Mouse (Mus musculus) G1E (cell line): ENCODE measurements around the gene Mtcl1. TPM values are rescaled to one million over a fixed set of nuclear protein-coding genes. Genes with fewer than 3 reads are reported as not detected.
"Not testable (repeated sequence)": the region's sequence is repeated elsewhere in the genome, so short reads cannot be mapped to it uniquely, and the experiment has no call there.

Source experiments
- ATAC-seq: 2 replicates; pipeline ENCODE4 v1.8.0; 2016; ENCODE audit warnings: mild to moderate bottlenecking; ENCODE audit not compliant: insufficient number of reproducible peaks, poor library complexity, low FRiP score, severe bottlenecking; ENCODE audit errors: extremely low read depth
- DNase-seq: peaks from one replicate; pipeline ENCODE4 v3.0.0; 2012; ENCODE audit warnings: low spot score
- H3K27me3 ChIP-seq: 2 replicates; pipeline ENCODE4 v1.6.1; 2012; ENCODE audit warnings: mild to moderate bottlenecking, low read length, inconsistent platforms; ENCODE audit not compliant: insufficient read depth
- H3K36me3 ChIP-seq: replicated peaks from 2 replicates; pipeline ENCODE3; 2012; ENCODE audit warnings: mild to moderate bottlenecking, inconsistent platforms
- H3K4me1 ChIP-seq: 2 replicates; pipeline ENCODE4 v1.6.1; 2012; ENCODE audit warnings: low read depth, low read length, inconsistent platforms, mixed read lengths; ENCODE audit not compliant: insufficient read depth
- H3K4me3 ChIP-seq: 2 replicates; pipeline ENCODE4 v1.5.1; 2012; ENCODE audit warnings: low read depth, mild to moderate bottlenecking, inconsistent platforms, low read length, moderate library complexity, mixed read lengths
- H3K9me3 ChIP-seq: replicated peaks from 2 replicates; pipeline ENCODE4 v1.6.1; 2012; ENCODE audit warnings: inconsistent platforms
- CTCF ChIP-seq: IDR thresholded peaks from 2 replicates; pipeline ENCODE4 v1.5.1; 2012; ENCODE audit warnings: low read depth, low read length, inconsistent platforms, mixed read lengths
- GATA1 ChIP-seq: IDR thresholded peaks from 2 replicates; pipeline ENCODE4 v1.6.1; 2012; ENCODE audit warnings: borderline replicate concordance, low read length, inconsistent platforms, mixed read lengths
- GATA2 ChIP-seq: IDR thresholded peaks from 2 replicates; pipeline ENCODE4 v1.6.1; 2012; ENCODE audit warnings: low read depth, low read length, inconsistent platforms, borderline replicate concordance
- POLR2AphosphoS5 ChIP-seq: IDR thresholded peaks from 2 replicates; pipeline ENCODE4 v1.6.1; 2012; ENCODE audit warnings: low read depth, low read length, inconsistent platforms; ENCODE audit not compliant: insufficient replicate concordance
- TAL1 ChIP-seq: conservative IDR thresholded peaks from 2 replicates; pipeline ENCODE4 v1.6.1; 2012; ENCODE audit warnings: low read depth, low read length, inconsistent platforms, mixed read lengths
- polyA plus RNA-seq: library from polyadenylated mRNA; stranded (reverse); fragments of >175 nt; gene quantifications from 2 replicates; pipeline ENCODE4 v1.2.3, GENCODE M21; 2012
- total RNA-seq, 2 experiments: library from RNA; stranded (forward) in 1 of 2; stranded (reverse) in 1 of 2; fragments of 200-1000 nt in 1 of 2; fragments of >200 nt in 1 of 2; fragmentation: Nextera tagmentation in 1 of 2; gene quantifications; 2 replicates each; pipeline ENCODE4 v1.2.3; 2014 to 2017

Mtcl1 gene
- total and polyA plus RNA-seq, 3 experiments, result 0.11 TPM; not detected in 2

DNA sequence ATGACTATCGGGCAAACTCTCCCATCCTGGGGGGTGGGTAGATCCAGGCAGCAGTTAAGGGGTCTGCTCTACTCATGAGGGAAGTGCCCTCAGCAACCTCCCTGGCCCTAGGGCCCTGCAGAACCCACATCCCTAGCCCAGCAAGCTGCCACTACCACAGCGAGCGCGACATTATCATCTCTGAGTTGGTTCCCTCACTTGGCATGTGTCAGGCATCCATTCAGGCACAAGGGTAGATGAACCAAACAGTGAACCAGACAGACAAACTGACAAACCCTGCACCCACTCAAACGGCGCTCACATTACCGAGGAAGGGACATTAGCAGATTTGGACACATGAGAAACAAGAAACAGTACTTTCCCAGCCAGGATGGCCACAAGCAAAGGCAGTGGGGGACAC, 15.0 kb downstream of the Mtcl1 start:
- DNase-seq (no peak), ATAC-seq (no peak)
- Histone ChIP-seq H3K4me1 (no peaks in the 10 kb centered on the region), H3K4me3 (0 out of 2 replicates have a peak overlapping the region, but pooled peaks have one; percentile 23), H3K27me3 (no peaks in the 10 kb centered on the region), H3K36me3 (no peaks in the 10 kb centered on the region), H3K9me3 (peaks cover 55% of the 10 kb centered on the region)
- no peak for TF ChIP-seq TAL1
- no peak for TF ChIP-seq POLR2AphosphoS5
- TF ChIP-seq CTCF, result no peak
- TF ChIP-seq GATA2, result no peak
- TF ChIP-seq GATA1, result no peak

GRCm38 (mm10) chr17:66424601-66425000, 24.9 kb downstream of the Mtcl1 start:
- not testable (repeated sequence) for H3K27me3 ChIP-seq, H3K36me3 ChIP-seq, DNase-seq, H3K4me1 ChIP-seq, H3K4me3 ChIP-seq, ATAC-seq
- H3K9me3 ChIP-seq, result peaks cover 67% of the 10 kb centered on the region

DNA sequence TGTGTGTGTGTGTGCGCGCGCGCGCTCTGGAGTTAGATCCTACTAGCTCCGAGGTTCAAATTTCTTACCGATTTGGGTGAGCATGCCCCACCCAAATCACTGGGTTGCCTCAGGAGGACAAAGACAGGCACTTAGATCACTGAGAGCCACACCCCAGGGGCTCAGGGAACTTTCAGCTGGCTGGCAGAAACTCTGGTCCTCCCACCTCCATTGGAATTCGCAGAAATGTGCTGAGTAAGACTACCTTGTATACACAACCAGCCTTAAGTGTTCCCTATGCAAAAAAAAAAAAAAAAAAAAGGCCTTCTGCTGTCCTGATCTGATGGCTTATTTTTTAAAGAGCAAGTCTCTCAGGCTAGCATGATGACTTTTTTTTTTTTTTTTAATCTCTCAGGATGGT, 30.1 kb downstream of the Mtcl1 start:
- H3K36me3 ChIP-seq, result no peaks in the 10 kb centered on the region
- TF ChIP-seq POLR2AphosphoS5 (no peak), CTCF (no peak), TAL1 (no peak), GATA2 (no peak), GATA1 (no peak)
- no peaks in the 10 kb centered on the region for H3K4me1 ChIP-seq
- H3K4me3 ChIP-seq, result no peak overlapping the region
- ATAC-seq, result no peak
- DNase-seq, result no peak
- no peaks in the 10 kb centered on the region for H3K27me3 ChIP-seq
- H3K9me3 ChIP-seq, result peaks cover 58% of the 10 kb centered on the region

- DNase-seq, result no peak
- peaks cover 62% of the 10 kb centered on the region for H3K9me3 ChIP-seq
- H3K27me3 ChIP-seq, result no peaks in the 10 kb centered on the region
- ATAC-seq, result no peak
- no peaks in the 10 kb centered on the region for H3K4me1 ChIP-seq
- TF ChIP-seq CTCF (no peak), TAL1 (no peak), POLR2AphosphoS5 (no peak), GATA2 (no peak), GATA1 (no peak)
- no peaks in the 10 kb centered on the region for H3K36me3 ChIP-seq
- H3K4me3 ChIP-seq, result no peak overlapping the region
Observed at GRCm38 (mm10) chr17:66417748-66418147, 31.8 kb downstream of the Mtcl1 start.

- TF ChIP-seq GATA2, result no peak
- no peak for TF ChIP-seq POLR2AphosphoS5
- no peak for TF ChIP-seq CTCF
- no peak for TF ChIP-seq GATA1
- TF ChIP-seq TAL1, result no peak
- Histone ChIP-seq H3K9me3 (peaks cover 65% of the 10 kb centered on the region), H3K4me3 (no peak overlapping the region), H3K36me3 (no peaks in the 10 kb centered on the region), H3K4me1 (no peaks in the 10 kb centered on the region), H3K27me3 (no peaks in the 10 kb centered on the region)
- ATAC-seq (no peak), DNase-seq (no peak)
Observed at GRCm38 (mm10) chr17:66417329-66417728, 32.2 kb downstream of the Mtcl1 start.

DNA sequence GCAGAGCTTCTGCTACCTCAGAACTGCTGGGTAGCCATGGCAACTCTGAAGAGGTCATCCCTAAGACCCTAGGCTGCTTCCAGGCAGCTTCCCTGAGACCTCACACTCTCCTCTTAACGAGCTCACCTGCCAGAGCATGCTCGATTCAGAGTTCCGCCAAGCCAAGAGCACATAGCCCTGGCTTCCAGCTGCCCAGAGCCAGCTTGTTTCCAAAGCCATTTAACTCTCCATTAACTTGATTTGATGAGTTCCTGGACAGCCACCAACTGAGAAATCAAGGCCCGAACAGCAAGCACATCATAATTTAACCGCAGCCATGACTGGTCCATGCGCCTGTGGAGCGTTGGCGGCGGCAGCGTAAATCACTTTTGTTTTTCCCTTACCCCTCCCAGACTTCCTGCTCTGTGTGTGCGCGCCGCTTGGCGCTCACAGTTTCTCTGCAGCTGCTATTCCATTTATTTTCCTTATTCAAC, 32.7 kb downstream of the Mtcl1 start:
- H3K36me3 ChIP-seq, result no peaks in the 10 kb centered on the region
- peaks cover 66% of the 10 kb centered on the region for H3K9me3 ChIP-seq
- TF ChIP-seq CTCF (no peak), TAL1 (no peak), GATA2 (no peak), GATA1 (no peak), POLR2AphosphoS5 (no peak)
- H3K27me3 ChIP-seq, result no peaks in the 10 kb centered on the region
- ATAC-seq (no peak), DNase-seq (no peak)
- H3K4me3 ChIP-seq, result no peak overlapping the region
- H3K4me1 ChIP-seq, result no peaks in the 10 kb centered on the region

- Histone ChIP-seq H3K27me3 (no peaks in the 10 kb centered on the region), H3K4me1 (no peaks in the 10 kb centered on the region), H3K36me3 (no peaks in the 10 kb centered on the region), H3K9me3 (peaks cover 65% of the 10 kb centered on the region), H3K4me3 (no peak overlapping the region)
- DNase-seq (no peak), ATAC-seq (no peak)
- TF ChIP-seq GATA1 (no peak), POLR2AphosphoS5 (no peak), GATA2 (no peak), CTCF (no peak), TAL1 (no peak)
Observed at GRCm38 (mm10) chr17:66416436-66416835, 33.1 kb downstream of the Mtcl1 start.
